Mouse (Mus musculus) MEL (cell line): Measurements from ENCODE around the gene Ralgds. TPM values are rescaled to one million over a fixed set of nuclear protein-coding genes. Genes with fewer than 3 reads are reported as not detected.

Experiments
- DNase-seq: peaks from one replicate; pipeline ENCODE4 v3.0.0; 2011; ENCODE audit warnings: low read depth, low spot score
- H3K27ac ChIP-seq: 2 replicates; pipeline ENCODE4 v1.5.1; 2012; ENCODE audit warnings: low read depth, mild to moderate bottlenecking, control low read depth, low read length, moderate library complexity; ENCODE audit not compliant: control insufficient read depth
- H3K27me3 ChIP-seq, 2 experiments: fragments of 150-350 bp in 1 of 2; sonication (generic) in 1 of 2; 2 replicates each; pipeline ENCODE4 v1.6.1; 2012; ENCODE audit warnings: low read length in 2 of 2, mild to moderate bottlenecking in 2 of 2, improper control_type of control experiment in 1 of 2, moderate library complexity in 1 of 2; ENCODE audit not compliant: insufficient read depth in 2 of 2, control insufficient read depth in 1 of 2
- H3K36me3 ChIP-seq, 2 experiments: 2 replicates each; pipeline ENCODE4 v1.6.1; 2012 to 2014; ENCODE audit warnings: low read length in 2 of 2, improper control_type of control experiment in 1 of 2, inconsistent platforms in 1 of 2, mild to moderate bottlenecking in 1 of 2; ENCODE audit not compliant: insufficient read depth in 2 of 2, control insufficient read depth in 1 of 2
- H3K4me1 ChIP-seq, 2 experiments: fragments of 150-350 bp in 1 of 2; sonication (generic) in 1 of 2; 2 replicates each; pipeline ENCODE4 v1.6.1; 2012; ENCODE audit warnings: low read length in 2 of 2, improper control_type of control experiment in 1 of 2, mild to moderate bottlenecking in 1 of 2; ENCODE audit not compliant: insufficient read depth in 2 of 2, control insufficient read depth in 1 of 2
- H3K4me3 ChIP-seq, 2 experiments: fragments of 150-350 bp in 1 of 2; sonication (generic) in 1 of 2; 2 replicates each; pipeline ENCODE4 v1.5.1; 2012; ENCODE audit warnings: low read depth in 2 of 2, low read length in 2 of 2, mild to moderate bottlenecking in 2 of 2, moderate library complexity in 2 of 2, control low read depth in 1 of 2, improper control_type of control experiment in 1 of 2; ENCODE audit not compliant: control insufficient read depth in 1 of 2, insufficient read depth in 1 of 2
- H3K79me2 ChIP-seq: 2 replicates; pipeline ENCODE4 v1.6.1; 2012; ENCODE audit warnings: mild to moderate bottlenecking, low read length, moderate library complexity; ENCODE audit not compliant: control insufficient read depth, poor library complexity, insufficient read depth
- H3K9ac ChIP-seq: 2 replicates; pipeline ENCODE4 v1.6.1; 2012; ENCODE audit warnings: low read depth, mild to moderate bottlenecking, control low read depth, low read length, moderate library complexity; ENCODE audit not compliant: control insufficient read depth, poor library complexity, severe bottlenecking
- H3K9me3 ChIP-seq: fragments of 150-350 bp; sonication (generic); replicated peaks from 2 replicates; pipeline ENCODE4 v1.6.1; 2012; ENCODE audit warnings: mild to moderate bottlenecking, low read length, improper control_type of control experiment, moderate library complexity; ENCODE audit not compliant: insufficient read depth
- EP300 ChIP-seq, 2 experiments: IDR thresholded peaks; 2 replicates each; pipeline ENCODE4 v1.6.1; 2011; ENCODE audit warnings: improper control_type of control experiment in 2 of 2, low read length in 2 of 2, low read depth in 1 of 2, mild to moderate bottlenecking in 1 of 2
- ETS1 ChIP-seq: IDR thresholded peaks from 2 replicates; pipeline ENCODE4 v1.6.1; 2012; ENCODE audit warnings: low read depth, mild to moderate bottlenecking, inconsistent platforms, low read length, improper control_type of control experiment, moderate library complexity
- GABPA ChIP-seq: IDR thresholded peaks from 2 replicates; pipeline ENCODE4 v1.6.1; 2012; ENCODE audit warnings: low read depth, mild to moderate bottlenecking, inconsistent platforms, low read length, improper control_type of control experiment, moderate library complexity
- HCFC1 ChIP-seq: IDR thresholded peaks from 2 replicates; pipeline ENCODE4 v1.6.1; 2012; ENCODE audit warnings: low read depth, mild to moderate bottlenecking, inconsistent platforms, low read length, improper control_type of control experiment, moderate library complexity
- MAFK ChIP-seq: IDR thresholded peaks from 2 replicates; pipeline ENCODE4 v1.6.1; 2011; ENCODE audit warnings: low read depth, mild to moderate bottlenecking, low read length, improper control_type of control experiment, borderline replicate concordance
- MAX ChIP-seq: IDR thresholded peaks from 2 replicates; pipeline ENCODE4 v1.6.1; 2011; ENCODE audit warnings: low read length, improper control_type of control experiment
- MXI1 ChIP-seq: IDR thresholded peaks from 2 replicates; pipeline ENCODE4 v1.6.1; 2011; ENCODE audit warnings: mild to moderate bottlenecking, low read depth, low read length, improper control_type of control experiment
- MYB ChIP-seq: IDR thresholded peaks from 2 replicates; pipeline ENCODE4 v1.6.1; 2011; ENCODE audit warnings: mild to moderate bottlenecking, low read depth, low read length, improper control_type of control experiment
- POLR2AphosphoS2 ChIP-seq: IDR thresholded peaks from 2 replicates; pipeline ENCODE4 v1.6.1; 2011; ENCODE audit warnings: low read length, improper control_type of control experiment
- RCOR1 ChIP-seq: IDR thresholded peaks from 2 replicates; pipeline ENCODE4 v1.6.1; 2012; ENCODE audit warnings: low read depth, mild to moderate bottlenecking, inconsistent platforms, low read length, improper control_type of control experiment
- TAL1 ChIP-seq: IDR thresholded peaks from 2 replicates; pipeline ENCODE4 v1.6.1; 2012; ENCODE audit warnings: mild to moderate bottlenecking, inconsistent platforms, low read length, moderate library complexity, mixed read lengths
- TBP ChIP-seq: IDR thresholded peaks from 2 replicates; pipeline ENCODE4 v1.8.0; 2011; ENCODE audit warnings: low read depth, low read length, improper control_type of control experiment
- ZKSCAN1 ChIP-seq: IDR thresholded peaks from 2 replicates; pipeline ENCODE4 v1.6.1; 2012; ENCODE audit warnings: low read depth, mild to moderate bottlenecking, inconsistent platforms, low read length, improper control_type of control experiment, moderate library complexity
- polyA plus RNA-seq, 2 experiments: library from polyadenylated mRNA; stranded (reverse) in 1 of 2; unstranded in 1 of 2; fragments of >175 nt in 1 of 2; fragments of >200 nt in 1 of 2; gene quantifications; 2 replicates each; pipeline versions ENCODE4 v1.2.1 to v1.2.4; 2012; ENCODE audit warnings: low replicate concordance in 2 of 2, low read depth in 1 of 2; ENCODE audit not compliant: insufficient read length in 2 of 2, insufficient read depth in 1 of 2, missing spikeins in 1 of 2
- total RNA-seq: library from RNA; depleted of rRNA; stranded (reverse); fragments of 300-350 nt; gene quantifications from 2 replicates; pipeline ENCODE4 v1.2.3, GENCODE M21; 2012

Gene Ralgds
- total and polyA plus RNA-seq, 3 experiments: 4.7 to 11.0 TPM; not detected in 1

- no peak for DNase-seq
- no peaks in the 10 kb centered on the region; a peak in 1 of 4 replicates for H3K4me1 ChIP-seq
- TF ChIP-seq GABPA (no peak), ZKSCAN1 (no peak), MAX (no peak)
- TF ChIP-seq, all 39 proteins: peak for 0
- Histone ChIP-seq H3K9me3 (no peaks in the 10 kb centered on the region), H3K79me2 (no peaks in the 10 kb centered on the region), H3K36me3 (no peaks in the 10 kb centered on the region), H3K4me3 (no peak overlapping the region), H3K27ac (no peak overlapping the region), H3K9ac (no peak overlapping the region), H3K27me3 (no peaks in the 10 kb centered on the region)
Measured at GRCm38 (mm10) chr2:28534436-28535262, 21.7 kb downstream of the Ralgds start.

- Histone ChIP-seq H3K9me3 (no peaks in the 10 kb centered on the region), H3K9ac (no peak overlapping the region), H3K36me3 (no peaks in the 10 kb centered on the region), H3K27ac (no peak overlapping the region), H3K4me3 (no peak overlapping the region)
- no peak for DNase-seq
- TF ChIP-seq TBP: no peak
- TF ChIP-seq, all 39 proteins: peak for 0
- Histone ChIP-seq H3K27me3 (no peaks in the 10 kb centered on the region), H3K79me2 (no peaks in the 10 kb centered on the region), H3K4me1 (no peaks in the 10 kb centered on the region; a peak in 1 of 4 replicates)
Measured at GRCm38 (mm10) chr2:28535263-28535540, 22.3 kb downstream of the Ralgds start.

- H3K4me1 ChIP-seq: no peaks in the 10 kb centered on the region; a peak in 1 of 4 replicates
- TF ChIP-seq HCFC1: no peak
- TF ChIP-seq, all 39 proteins: peak for 0
- no peak overlapping the region for H3K4me3 ChIP-seq
- no peak overlapping the region for H3K9ac ChIP-seq
- no peaks in the 10 kb centered on the region for H3K79me2 ChIP-seq
- no peaks in the 10 kb centered on the region for H3K27me3 ChIP-seq
- H3K36me3 ChIP-seq: no peaks in the 10 kb centered on the region
- DNase-seq: no peak
- no peaks in the 10 kb centered on the region for H3K9me3 ChIP-seq
- no peak overlapping the region for H3K27ac ChIP-seq
Measured at GRCm38 (mm10) chr2:28535650-28536049, 22.7 kb downstream of the Ralgds start.

GRCm38 (mm10) chr2:28536166-28536565 lies 23.2 kb downstream of the Ralgds start:
- Histone ChIP-seq H3K4me1 (no peaks in the 10 kb centered on the region; a peak in 1 of 4 replicates), H3K36me3 (no peaks in the 10 kb centered on the region), H3K9ac (no peak overlapping the region), H3K79me2 (no peaks in the 10 kb centered on the region), H3K9me3 (no peaks in the 10 kb centered on the region), H3K4me3 (no peak overlapping the region), H3K27ac (no peak overlapping the region), H3K27me3 (no peaks in the 10 kb centered on the region)
- DNase-seq: no peak
- TF ChIP-seq MYB: no peak
- TF ChIP-seq TAL1: no peak
- no peak for TF ChIP-seq MAFK
- no peak for TF ChIP-seq ETS1
- TF ChIP-seq POLR2AphosphoS2: no peak
- TF ChIP-seq MAX: no peak
- TF ChIP-seq RCOR1: no peak
- TF ChIP-seq MXI1: no peak
- no peak for TF ChIP-seq EP300 (IDR thresholded peaks at IDR 0.05; ENCODE audit: low read depth in 1 of 2, low read length in 2 of 2)
